Mouse (Mus musculus): ENCODE measurements around the gene B3gat1.

B3gat1 gene

GRCm38 (mm10) chr9:26776122-26776902, 42.8 kb downstream of the B3gat1 start:
- peak; percentile 53 for DNase-seq (ENCODE audit: low read depth, low spot score)

GRCm38 (mm10) chr9:26778421-26778820, 44.9 kb downstream of the B3gat1 start:
- DNase-seq (ENCODE audit: low read depth, low spot score): no peak

- DNase-seq (ENCODE audit: low read depth, low spot score): no peak
Measured at GRCm38 (mm10) chr9:26783414-26783975, 50.0 kb downstream of the B3gat1 start.

- DNase-seq (ENCODE audit: low read depth, low spot score): no peak
Measured at GRCm38 (mm10) chr9:26792829-26793228, 59.3 kb downstream of the B3gat1 start.

- DNase-seq (ENCODE audit: low read depth, low spot score): no peak
Measured at GRCm38 (mm10) chr9:26798205-26798604, 64.7 kb downstream of the B3gat1 start.

- DNase-seq (ENCODE audit: low read depth, low spot score): no peak
Measured at GRCm38 (mm10) chr9:26798731-26799130, 65.2 kb downstream of the B3gat1 start.

- DNase-seq (ENCODE audit: low read depth, low spot score): no peak
Measured at GRCm38 (mm10) chr9:26800357-26800756, 66.8 kb downstream of the B3gat1 start.

GRCm38 (mm10) chr9:26804321-26804720, 70.8 kb downstream of the B3gat1 start:
- DNase-seq (ENCODE audit: low read depth, low spot score): no peak

- DNase-seq (ENCODE audit: low read depth, low spot score): peak; percentile 87
Measured at GRCm38 (mm10) chr9:26805935-26806666, 72.6 kb downstream of the B3gat1 start, which contains the start of gene Glb1l2. Gene Glb1l2 (minus strand): TSS chr9:26806468.

- DNase-seq (ENCODE audit: low read depth, low spot score): no peak
Measured at GRCm38 (mm10) chr9:26808735-26809134, 75.2 kb downstream of the B3gat1 start.
